Mouse (Mus musculus) fibroblast of lung, adult 2 months (primary cell): ENCODE measurements around the gene Abcf3.

Experiments
- DNase-seq: peaks from one replicate; pipeline ENCODE4 v3.0.0-alpha.2; 2011; ENCODE audit warnings: low read depth

Abcf3 gene

DNA sequence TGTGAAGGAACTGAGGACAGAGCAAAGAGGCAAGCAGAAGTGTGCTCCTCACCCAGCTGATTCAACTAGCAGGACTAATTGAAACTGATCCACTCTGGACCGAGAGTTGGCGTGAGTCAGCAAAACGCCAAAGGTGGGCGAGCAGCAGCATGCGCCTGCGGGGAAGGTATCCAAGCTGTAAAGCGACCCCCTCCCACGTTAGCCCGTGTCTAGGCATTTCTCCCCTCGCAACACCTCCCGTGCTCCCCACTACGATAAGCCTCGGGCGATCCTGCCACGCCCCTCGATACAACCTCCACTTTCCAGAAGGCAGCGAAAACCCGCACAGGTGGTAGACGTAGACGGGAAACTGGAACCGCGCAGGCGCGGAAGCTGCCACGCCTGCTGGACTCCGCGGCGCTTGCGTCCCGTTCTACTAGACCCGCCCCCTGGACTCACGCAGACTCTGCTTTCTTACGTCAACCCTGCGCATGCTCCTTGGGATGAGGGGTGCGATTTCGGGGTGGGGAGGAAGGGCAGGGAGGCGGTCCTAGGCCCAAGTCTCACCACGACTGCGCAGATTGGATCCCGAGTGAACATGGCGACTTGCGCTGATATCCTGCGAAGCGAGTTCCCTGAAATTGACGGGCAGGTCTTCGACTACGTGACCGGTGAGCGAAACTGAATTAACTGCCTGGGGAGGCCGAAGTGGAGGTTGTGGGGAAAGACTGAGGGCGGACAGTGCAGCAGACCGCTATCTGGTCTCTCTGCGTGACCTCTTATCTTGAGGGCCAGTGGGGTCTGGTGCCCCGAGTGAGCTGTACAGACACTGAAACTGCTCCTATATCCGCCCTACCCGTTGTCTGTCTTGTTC, at the start of gene Abcf3:
Abcf3 (plus strand) TSS at position 482 of the 853 bp plus-strand sequence.
- DNase-seq = peak; percentile 99

DNA sequence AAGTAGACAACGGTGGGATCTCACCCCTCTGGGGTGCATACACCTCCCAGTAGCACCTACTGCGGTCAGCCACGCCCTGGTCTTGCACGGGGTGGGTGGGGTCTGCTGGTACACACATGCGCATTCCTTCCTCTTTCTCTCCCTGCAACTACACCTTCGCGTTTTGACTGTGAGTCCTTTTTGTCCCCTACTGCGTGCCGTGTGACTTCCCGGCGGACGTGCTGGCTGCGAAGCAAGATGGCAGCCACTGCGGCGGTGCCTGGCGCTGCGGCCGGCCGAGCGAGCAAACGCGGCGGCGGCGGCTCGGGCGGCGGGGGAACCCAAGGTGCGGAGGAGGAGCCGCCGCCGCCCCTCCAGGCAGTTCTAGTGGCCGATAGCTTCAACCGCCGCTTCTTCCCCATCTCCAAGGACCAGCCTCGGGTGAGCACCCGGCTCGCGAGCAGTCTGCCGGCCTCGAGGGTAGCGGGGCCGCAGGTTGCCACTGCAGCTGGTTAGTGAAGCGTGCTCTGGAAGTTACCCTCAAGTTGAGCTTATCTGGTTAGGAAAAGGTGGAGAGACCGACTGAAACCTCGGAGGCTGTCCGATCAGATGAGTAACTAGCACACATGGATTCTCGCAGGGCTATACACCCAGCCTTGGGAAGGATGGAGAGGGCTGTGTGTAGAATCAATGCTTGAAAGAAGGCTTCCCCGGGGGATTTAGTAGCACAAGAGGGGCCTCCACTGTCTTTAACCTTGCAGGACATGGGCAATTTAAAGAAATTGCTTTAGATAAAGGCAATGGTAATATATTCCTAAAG, 49.5 kb upstream of the Abcf3 start, which contains the start of gene Eif2b5:
Eif2b5 (plus strand) TSS at position 141 of the 799 bp plus-strand sequence.
- peak; percentile 87 for DNase-seq

- DNase-seq = no peak
Observed at GRCm38 (mm10) chr16:20506000-20506399, 42.4 kb upstream of the Abcf3 start.

- DNase-seq = no peak
Observed at GRCm38 (mm10) chr16:20509349-20509748, 39.0 kb upstream of the Abcf3 start.

GRCm38 (mm10) chr16:20511277-20511847, 37.0 kb upstream of the Abcf3 start:
- DNase-seq = no peak

GRCm38 (mm10) chr16:20516032-20516431, 32.3 kb upstream of the Abcf3 start:
- no peak for DNase-seq

- peak; percentile 79 for DNase-seq
Observed at GRCm38 (mm10) chr16:20516726-20517201, 31.6 kb upstream of the Abcf3 start, which contains the start of gene Dvl3. Dvl3 (plus strand) TSS chr16:20516982.

DNA sequence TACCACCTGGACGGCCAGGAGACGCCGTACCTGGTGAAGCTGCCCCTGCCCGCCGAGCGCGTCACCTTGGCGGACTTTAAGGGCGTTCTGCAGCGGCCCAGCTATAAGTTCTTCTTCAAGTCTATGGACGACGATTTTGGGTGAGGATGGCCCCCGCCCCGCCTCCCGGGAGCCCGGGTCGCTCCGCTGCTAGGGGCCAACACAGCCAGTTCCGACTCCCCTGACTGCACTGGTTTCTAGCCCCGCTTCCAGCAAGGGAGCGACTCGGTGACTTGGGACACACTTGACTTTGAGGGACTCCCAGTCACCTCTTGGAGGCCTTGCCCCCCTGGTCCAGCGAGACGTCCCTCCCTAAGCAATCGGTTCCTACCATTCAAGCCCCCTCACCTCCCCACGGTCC, 31.2 kb upstream of the Abcf3 start:
- no peak for DNase-seq

DNA sequence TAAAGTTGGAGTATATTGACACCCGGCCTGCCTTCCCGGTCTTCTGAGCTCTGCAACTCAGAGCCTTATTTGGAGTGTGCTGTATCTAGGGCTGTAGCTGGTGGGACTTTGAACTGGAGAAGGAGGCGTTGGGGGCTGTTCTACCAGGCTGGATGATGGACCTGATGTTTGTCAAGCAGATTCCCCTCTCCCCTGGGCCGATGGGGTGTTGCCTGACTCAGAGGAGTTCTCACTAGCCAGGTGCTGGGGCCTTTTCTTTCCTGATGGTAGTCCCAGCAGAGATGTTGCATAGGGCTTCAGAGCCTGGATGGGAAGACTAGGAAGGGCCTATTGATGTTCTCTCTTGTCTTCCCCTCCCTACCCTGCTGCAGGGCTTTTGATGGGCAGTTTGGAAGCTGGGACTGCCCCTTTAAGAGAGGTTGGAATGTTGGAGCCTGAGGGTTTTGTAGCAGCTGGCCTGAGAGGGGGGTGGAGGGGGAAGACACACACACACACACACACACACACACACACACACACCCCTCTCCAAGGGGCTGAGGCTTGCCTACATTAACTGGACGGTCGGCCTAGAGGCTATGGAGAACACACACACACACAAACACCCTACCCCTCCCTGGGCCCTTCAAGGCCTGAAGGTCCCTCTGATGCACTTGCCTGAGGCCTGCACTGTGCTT, 30.5 kb upstream of the Abcf3 start:
- no peak for DNase-seq

DNA sequence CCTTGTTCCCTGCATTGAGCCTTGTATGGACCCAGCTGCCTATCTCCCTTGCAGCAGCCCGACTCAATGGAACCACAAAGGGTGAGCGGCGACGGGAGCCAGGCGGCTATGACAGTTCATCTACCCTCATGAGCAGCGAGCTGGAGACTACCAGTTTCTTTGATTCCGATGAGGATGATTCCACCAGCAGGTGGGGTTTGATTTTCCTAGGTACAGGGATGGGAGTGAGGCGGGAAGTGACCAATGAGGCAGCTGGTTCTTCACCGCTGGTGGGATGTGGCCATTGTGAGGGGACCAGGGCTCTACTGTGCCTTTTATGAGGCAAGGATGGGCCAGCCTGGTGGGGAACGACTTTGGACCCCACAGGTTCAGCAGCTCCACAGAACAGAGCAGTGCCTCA, 24.5 kb upstream of the Abcf3 start:
- no peak for DNase-seq

DNA sequence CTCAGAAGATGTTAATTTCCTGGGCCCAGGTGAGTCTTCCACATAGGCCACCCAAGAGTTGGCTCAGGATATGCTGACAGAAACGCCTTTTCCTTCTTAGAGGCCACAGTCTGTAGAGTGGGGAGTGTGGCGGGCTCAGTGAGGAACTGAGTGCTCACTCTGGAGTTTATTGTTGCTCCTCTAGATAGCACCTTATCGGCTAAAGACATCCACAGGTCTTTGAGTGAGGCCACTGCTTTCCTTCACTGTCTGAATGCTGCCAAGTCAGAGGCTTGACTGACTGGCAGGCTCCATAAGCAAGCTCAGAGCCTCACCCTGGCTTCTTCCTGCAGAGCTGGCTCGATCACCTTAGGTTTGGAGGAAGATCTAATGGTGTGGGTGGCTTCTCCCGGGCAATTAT, 19.6 kb upstream of the Abcf3 start:
- no peak for DNase-seq

DNA sequence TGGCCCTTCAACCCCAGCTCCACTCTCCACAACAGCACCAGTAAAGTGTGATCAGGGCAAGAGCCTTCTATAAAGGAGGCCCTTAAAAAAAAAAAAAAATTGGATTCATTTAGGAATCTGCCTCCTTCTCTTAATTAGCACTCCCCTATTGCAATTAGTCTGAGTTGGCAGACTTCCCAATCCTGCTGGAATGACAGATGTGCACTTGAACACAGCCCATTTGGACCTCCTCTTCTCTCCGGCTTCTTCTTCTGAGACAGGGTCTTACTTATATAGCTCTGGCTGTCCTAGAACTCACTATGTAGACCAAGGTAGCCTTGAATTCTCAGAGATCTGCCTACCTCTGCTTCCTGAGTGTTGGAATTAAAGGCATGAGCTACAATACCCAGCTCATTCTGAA, 19.0 kb upstream of the Abcf3 start:
- no peak for DNase-seq

- DNase-seq = no peak
Observed at GRCm38 (mm10) chr16:20530941-20531340, 17.4 kb upstream of the Abcf3 start.

DNA sequence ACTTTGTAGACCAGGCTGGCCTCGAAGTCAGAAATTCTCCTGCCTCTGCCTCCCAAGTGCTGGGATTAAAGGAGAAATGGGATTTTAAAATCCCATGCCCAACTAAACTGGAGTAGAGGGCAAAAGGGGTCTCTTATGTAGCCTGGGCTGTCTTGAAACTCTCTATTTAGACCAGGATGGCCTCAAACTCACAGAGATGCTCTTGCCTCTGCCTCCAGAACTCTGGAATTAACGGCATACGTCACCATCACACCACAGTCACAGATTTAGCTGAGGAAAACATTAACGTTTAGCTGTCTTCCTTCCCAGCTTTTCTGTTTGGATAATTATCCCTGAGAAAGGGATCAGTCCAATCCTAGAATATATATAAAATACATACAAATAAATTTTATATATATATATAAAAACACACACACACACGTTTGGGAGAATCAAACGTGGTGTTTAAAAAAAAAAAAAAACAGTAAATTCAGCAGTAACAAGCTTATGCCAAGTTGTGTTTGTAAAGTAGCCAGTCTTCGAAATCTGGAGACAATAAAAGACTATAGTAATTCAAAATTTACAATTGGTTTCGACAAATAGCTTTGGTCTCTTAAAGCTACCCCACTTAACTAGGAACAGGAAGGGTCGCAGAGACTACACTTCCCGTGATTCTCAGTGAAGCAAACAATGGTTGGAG, 13.6 kb upstream of the Abcf3 start:
- no peak for DNase-seq

DNA sequence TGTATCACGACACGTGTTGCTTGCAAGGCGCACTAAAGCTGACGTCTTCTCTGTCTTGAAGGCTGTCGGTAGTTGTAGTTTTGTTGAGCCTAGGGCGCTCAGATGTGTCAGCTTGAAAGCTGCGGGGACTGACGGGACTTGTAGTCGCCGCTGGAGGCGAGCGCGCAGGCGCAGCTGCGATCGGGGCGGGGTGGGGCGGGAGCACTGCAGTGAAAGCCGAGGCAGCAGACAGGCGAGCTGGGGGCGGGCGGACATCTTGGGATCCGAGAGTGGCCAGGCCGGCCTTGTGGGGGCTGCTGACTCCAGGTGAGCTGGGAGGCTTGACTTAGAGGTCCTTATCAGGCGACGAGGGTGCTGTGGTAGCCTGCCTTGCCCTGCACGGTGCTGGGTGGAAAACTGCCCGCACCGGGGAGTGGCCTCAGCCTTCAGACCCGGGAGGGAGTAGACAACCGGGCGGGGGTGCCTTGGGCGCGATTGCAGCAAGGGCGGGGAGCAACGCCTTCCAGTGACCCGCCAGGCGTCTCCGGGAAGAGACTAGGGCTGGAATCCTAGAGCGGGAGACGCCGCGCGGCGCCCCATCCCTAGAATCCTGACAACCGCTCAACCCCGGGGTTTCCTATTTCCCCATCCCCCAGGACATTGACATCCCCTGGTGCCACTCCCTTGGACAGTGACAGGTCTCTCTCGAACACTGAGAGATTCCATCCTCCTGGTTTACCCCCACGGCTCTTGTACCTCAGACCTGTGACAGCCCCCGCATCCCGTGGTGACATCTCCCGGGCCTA, 12.9 kb upstream of the Abcf3 start, which contains the start of gene Ap2m1:
Ap2m1 (plus strand) TSS at position 183 of the 785 bp plus-strand sequence.
- peak; percentile 98 for DNase-seq

- DNase-seq = no peak
Observed at GRCm38 (mm10) chr16:20536081-20536665, 12.2 kb upstream of the Abcf3 start.

- peak; percentile 51 for DNase-seq
Observed at GRCm38 (mm10) chr16:20537071-20537471, 11.3 kb upstream of the Abcf3 start.

- no peak for DNase-seq
Observed at GRCm38 (mm10) chr16:20537601-20538320, 10.6 kb upstream of the Abcf3 start.

DNA sequence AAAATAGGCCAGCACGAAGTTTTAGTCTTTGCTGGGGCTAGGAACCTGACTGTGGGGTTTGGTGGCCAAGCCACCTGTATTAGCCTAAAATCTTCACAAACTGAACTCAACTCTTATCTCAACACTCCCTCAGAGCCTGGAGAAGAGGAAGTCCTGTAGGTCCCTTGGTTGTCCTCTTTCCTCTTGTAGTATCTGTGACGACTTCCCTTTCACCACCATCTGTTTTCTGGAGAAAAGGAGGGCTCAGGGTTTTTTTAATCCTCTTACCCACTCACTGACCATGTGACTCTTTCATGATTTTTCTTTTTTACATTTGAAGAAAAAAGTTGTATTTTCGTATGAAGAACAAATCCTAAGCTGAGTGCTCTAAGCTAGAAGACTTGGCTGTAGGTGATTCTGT, 8.7 kb upstream of the Abcf3 start:
- no peak for DNase-seq
